Mouse (Mus musculus) heart, postnatal 25 days (tissue): Measurements from ENCODE around the gene Hist2h3c2. TPM values are rescaled to one million over a fixed set of nuclear protein-coding genes. Genes with fewer than 3 reads are reported as not detected.
"Not testable (repeated sequence)": the region's sequence is repeated elsewhere in the genome, so short reads cannot be mapped to it uniquely, and the experiment has no call there.

Experiments
- DNase-seq: peaks from one replicate; pipeline ENCODE4 v3.0.0; 2022; ENCODE audit warnings: low spot score
- intact Hi-C: fragments of 180-260 bp; cut with DNase I; formaldehyde crosslinking; loops from one replicate; pipeline ENCODE4 v1.15.1; 2025
- total RNA-seq, 2 experiments: library from RNA; stranded (reverse); gene quantifications; 2 replicates each; pipeline ENCODE4 v1.2.3; 2021

The Hist2h3c2 gene
- 10 to 100 TPM in 1 of 2 experiments, 1 to 10 TPM in 1; 9.3 to 10.4 TPM for total RNA-seq

DNA sequence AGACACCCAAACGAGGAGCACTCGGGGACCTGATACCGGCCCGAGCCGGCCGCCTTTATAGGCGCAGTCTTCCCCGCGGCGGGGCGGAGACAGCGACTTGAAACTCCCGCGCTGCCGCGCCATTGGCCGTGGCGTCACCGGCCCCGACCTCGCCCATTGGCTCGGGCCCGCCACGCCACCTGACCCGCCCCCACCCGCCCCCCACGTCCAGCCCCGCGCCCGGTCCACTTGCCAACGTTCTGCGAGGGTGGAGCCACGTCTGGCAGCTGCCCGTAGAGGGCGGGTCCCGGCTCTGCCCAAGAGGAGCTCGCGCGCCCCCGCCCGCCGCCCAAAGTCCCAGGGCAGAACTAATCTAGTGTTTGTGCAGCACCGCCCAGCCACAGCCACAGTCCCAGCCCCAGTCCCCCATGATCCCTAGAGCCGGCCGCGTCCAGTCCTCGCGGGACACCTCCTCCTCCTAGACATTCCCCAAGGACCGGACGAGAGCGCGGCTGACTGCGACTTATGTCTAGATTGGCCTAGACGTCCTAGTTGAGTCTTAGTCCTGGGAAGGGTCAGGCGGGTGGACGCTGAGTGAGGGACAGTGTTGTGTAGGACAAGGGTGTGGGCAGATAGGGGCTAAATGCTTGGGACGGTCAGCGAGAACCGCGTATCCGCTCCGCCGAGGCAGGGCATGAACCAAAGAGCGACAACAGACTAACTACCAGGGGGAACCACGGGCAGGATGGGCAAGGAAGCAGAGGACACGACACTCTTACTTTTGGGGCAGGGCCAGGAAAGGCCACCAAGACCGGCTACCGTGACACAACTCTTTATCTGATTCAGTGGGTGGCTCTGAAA, at the start of gene Hist2h3c2:
Hist2h3c2 (minus strand) TSS at position 174 of the 840 bp plus-strand sequence.
- intact Hi-C loops: not testable (repeated sequence)
- DNase-seq: peak; percentile 33

DNA sequence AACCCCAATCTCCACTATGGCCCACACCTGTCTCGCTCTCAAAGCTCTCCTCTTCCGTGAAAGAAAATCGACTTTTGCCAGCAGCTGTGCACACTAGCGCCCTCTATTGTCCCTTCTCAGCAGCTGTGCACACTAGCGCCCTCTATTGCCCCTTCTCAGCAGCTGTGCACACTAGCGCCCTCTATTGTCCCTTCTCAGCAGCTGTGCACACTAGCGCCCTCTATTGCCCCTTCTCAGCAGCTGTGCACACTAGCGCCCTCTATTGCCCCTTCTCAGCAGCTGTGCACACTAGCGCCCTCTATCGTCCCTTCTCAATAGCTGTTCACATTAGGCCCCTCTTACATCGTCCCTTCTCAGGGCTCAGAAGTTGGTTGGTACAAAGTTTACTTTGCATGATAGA, 48.4 kb upstream of the Hist2h3c2 start:
- DNase-seq, intact Hi-C loops: not testable (repeated sequence)

- no peak for DNase-seq
- intact Hi-C loops: loop anchor here (5.0 kb wide), 1 partner anchor 158 kb away; no protein-coding TSS in a partner anchor
Measured at GRCm38 (mm10) chr3:96284457-96284856, 45.5 kb upstream of the Hist2h3c2 start.

- no peak for DNase-seq
- intact Hi-C loops: loop anchor here (5.0 kb wide), 1 partner anchor 162 kb away; no protein-coding TSS in a partner anchor
Measured at GRCm38 (mm10) chr3:96280660-96281059, 41.7 kb upstream of the Hist2h3c2 start.

GRCm38 (mm10) chr3:96277800-96278624, 39.1 kb upstream of the Hist2h3c2 start:
- intact Hi-C loops: loop anchor here (5.0 kb wide), 1 partner anchor 224 kb away; no protein-coding TSS in a partner anchor
- peak; percentile 83 for DNase-seq

DNA sequence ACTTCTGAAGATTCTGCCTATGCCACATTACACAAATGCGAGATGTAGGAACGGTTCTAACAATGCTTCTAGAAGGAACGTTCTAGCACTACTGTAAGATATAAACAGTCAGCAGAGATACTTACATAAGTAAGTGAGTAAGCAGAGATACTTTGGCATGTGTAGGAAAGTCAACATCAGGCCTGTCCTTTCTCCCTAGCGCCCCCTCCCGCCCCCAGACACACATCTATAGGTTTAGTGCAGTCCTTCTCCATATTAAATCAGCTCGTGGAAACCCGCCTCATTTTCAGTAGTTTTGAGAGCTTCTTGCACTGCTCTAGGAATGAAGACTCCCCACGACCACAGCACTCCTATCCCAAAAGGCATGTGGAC, 38.5 kb upstream of the Hist2h3c2 start:
- no peak for DNase-seq

GRCm38 (mm10) chr3:96273591-96274465, 34.9 kb upstream of the Hist2h3c2 start:
- intact Hi-C loops: no loop called here

More for the DNA sequence above, 38.5 kb upstream of the Hist2h3c2 start:
- intact Hi-C loops: loop anchor here (5.0 kb wide), 1 partner anchor 225 kb away; no protein-coding TSS in a partner anchor

DNA sequence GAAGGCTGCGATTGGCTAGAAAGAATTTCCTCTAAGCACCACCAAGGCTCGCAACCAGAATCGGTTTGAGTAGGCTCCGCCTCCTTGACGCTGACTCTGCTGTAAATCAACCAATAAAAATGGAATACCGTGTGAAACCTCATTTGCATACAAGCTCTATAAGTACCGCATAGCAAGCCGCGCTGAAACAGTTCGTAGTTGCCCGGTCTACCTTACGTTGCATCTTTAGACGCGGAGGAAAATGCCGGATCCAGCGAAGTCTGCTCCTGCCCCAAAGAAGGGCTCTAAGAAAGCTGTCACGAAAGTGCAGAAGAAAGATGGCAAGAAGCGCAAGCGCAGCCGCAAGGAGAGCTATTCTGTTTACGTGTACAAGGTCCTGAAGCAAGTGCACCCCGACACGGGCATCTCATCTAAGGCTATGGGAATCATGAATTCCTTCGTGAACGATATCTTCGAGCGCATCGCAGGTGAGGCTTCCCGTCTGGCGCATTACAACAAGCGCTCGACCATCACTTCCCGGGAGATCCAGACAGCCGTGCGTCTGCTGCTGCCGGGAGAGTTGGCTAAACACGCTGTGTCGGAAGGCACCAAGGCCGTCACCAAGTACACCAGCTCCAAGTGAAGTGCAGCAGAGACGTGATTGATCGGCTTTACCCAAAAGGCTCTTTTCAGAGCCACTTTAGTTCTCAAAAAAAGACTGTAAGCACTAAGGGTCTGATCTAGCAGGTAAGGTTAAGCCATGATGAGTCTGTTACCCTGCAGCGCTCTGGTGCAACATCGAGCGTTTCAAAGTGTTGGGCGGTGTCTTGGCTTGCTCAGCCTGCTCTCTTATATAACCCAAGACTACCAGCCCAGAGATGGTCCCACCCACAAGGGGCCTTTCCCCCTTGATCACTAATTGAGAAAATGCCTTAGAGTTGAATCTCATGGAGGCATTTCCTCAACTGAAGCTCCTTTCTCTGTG, 30.9 kb upstream of the Hist2h3c2 start, which contains the start of gene Hist2h2bb:
Hist2h2bb (plus strand) TSS at position 242 of the 964 bp plus-strand sequence.
- peak; percentile 89 for DNase-seq
- intact Hi-C loops: loop anchor here (2.0 kb wide), 1 partner anchor 49 kb away; the partner anchor contains the start of genes Hist2h2ac and Hist2h2be

More at GRCm38 (mm10) chr3:96273591-96274465, 34.9 kb upstream of the Hist2h3c2 start:
- DNase-seq: no peak

DNA sequence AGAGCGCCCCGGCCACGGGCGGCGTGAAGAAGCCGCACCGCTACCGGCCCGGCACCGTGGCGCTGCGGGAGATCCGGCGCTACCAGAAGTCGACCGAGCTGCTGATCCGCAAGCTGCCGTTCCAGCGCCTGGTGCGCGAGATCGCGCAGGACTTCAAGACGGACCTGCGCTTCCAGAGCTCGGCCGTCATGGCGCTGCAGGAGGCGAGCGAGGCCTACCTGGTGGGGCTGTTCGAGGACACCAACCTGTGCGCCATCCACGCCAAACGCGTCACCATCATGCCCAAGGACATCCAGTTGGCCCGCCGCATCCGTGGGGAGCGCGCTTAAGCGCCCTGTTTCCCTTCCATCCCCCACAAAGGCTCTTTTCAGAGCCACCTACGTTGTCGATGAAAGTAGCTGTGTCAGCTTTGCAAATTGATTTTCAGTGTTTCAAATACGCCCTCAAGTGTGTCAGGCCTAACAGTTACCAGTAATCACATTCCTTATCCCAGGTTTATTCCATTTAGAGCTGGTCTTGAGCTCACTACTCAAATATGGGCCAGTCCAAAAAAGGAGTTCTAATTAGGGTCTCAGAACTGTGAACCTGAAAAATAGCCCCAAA, 29.9 kb upstream of the Hist2h3c2 start:
- intact Hi-C loops: loop anchor here (2.0 kb wide), 1 partner anchor 48 kb away; the partner anchor contains the start of genes Hist2h2ac and Hist2h2be
- not testable (repeated sequence) for DNase-seq

DNA sequence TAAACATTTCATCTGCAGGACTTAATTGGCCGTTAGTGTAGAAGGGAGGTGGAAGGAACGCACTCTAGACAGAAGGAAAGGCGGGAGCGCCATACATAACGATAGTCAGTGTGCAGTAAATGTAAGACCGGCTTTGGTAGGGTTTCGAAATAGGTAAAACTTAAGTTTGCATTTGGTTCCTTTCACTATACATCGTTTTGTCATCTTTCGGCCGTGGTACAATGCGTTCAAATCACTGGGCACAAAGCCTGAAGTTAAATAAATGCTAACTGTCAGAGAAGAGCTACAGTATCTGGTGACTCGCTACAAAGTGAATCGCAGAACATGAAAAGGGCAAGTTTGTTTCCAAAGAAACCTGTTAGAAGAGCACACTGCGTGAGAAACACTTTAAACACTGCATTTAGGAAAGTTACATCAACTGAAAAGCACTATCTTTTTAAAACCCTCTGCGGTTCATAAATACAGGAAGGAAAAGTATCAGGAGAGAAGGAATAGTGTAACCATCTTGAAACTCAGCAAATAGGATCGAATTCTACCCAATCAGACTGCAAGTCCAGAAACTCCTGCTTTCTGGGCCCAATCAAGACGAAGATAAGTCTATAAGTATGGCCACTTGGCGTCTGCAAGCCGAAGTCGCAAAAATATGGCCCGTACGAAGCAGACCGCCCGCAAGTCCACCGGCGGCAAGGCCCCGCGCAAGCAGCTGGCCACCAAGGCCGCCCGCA, 29.3 kb upstream of the Hist2h3c2 start, which contains the start of gene Hist2h3b:
Hist2h3b (plus strand) TSS at position 604 of the 725 bp plus-strand sequence.
- peak; percentile 71 for DNase-seq
- intact Hi-C loops: loop anchor here (2.0 kb wide), 1 partner anchor 47 kb away; the partner anchor contains the start of genes Hist2h2ac and Hist2h2be

- intact Hi-C loops: no loop called here
- DNase-seq: no peak
Measured at GRCm38 (mm10) chr3:96267541-96267940, 28.6 kb upstream of the Hist2h3c2 start.

- intact Hi-C loops: no loop called here
- no peak for DNase-seq
Measured at GRCm38 (mm10) chr3:96266132-96266710, 27.3 kb upstream of the Hist2h3c2 start.

- no peak for DNase-seq
- intact Hi-C loops: no loop called here
Measured at GRCm38 (mm10) chr3:96264404-96264949, 25.6 kb upstream of the Hist2h3c2 start.

DNA sequence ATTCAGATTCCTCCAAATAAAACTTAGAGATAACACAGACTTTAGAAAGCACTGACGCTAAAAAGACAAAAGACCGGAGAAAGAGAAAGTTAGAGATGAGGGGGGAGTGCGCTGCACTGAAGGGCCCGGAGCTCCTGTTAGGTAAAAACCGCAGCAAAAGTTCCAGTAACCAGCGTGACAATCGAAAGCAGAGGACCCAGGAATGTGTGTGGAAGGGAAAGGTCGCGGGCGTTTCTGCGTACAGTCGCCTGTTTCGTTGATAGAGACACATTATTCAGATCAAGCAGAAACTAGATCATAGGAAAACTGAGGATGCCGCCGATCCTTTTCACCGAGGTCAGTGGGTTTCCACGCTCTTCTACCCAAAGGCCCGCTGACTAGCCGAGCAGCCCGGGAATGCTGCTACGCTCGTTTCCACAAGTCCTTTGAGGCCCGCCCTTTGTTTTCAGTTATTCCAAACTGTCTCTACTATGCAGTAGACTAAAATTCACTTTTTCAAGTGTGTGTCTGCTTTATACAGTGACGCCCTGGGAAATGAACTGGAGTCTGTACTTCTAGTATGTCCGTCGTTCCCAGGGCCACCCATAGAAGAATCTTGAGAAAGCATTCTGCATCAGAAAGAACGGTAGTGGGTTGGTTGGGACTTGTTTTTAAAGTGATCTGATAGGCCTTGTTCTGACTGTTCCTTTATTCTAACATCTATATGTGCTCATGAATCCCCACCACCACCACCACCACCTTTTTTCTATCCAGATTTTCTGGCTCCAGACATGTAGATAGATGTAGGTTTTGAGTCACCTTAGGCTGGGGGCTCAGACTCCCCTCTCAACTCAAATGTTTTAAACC, 24.9 kb upstream of the Hist2h3c2 start:
- DNase-seq: peak; percentile 17
- intact Hi-C loops: loop anchor here (2.0 kb wide), 1 partner anchor 23 kb away; the partner anchor contains the start of gene Hist2h2aa2

- peak; percentile 94 for DNase-seq
- intact Hi-C loops: loop anchor here (1.0 to 2.0 kb wide), 2 partner anchors 15 to 22 kb away; partner anchors contain the start of gene Hist2h2aa2
Measured at GRCm38 (mm10) chr3:96262979-96263550, 24.1 kb upstream of the Hist2h3c2 start, which contains the start of gene Hist2h4. Hist2h4 (minus strand) TSS chr3:96263311.
